Mouse (Mus musculus) heart, embryonic 14.5 days (tissue): Measurements from ENCODE around the gene Epb41l1. TPM values are rescaled to one million over a fixed set of nuclear protein-coding genes. Genes with fewer than 3 reads are reported as not detected.

Source experiments
- ATAC-seq: fragments of 200-750 bp; cut with Nextera tagmentation; 2 replicates; pipeline ENCODE4 v1.8.0; 2017; ENCODE audit warnings: low read depth, moderate TSS enrichment; ENCODE audit not compliant: insufficient number of reproducible peaks, insufficient read depth, low FRiP score
- H3K27ac ChIP-seq, 2 experiments: fragments of 200-500 bp in 1 of 2; fragments of 300-500 bp in 1 of 2; sonication (generic) in 1 of 2; replicated peaks in 1 of 2; 2 replicates each; pipeline ENCODE4 v1.5.1; 2012 to 2014; ENCODE audit warnings: low read depth in 2 of 2, low read length in 2 of 2, control low read depth in 1 of 2, mild to moderate bottlenecking in 1 of 2, mixed read lengths in 1 of 2; ENCODE audit not compliant: control insufficient read depth in 1 of 2, insufficient read depth in 1 of 2
- H3K27me3 ChIP-seq: fragments of 300-500 bp; sonication (generic); 2 replicates; pipeline ENCODE4 v1.6.1; 2014; ENCODE audit warnings: mild to moderate bottlenecking, low read length, control low read depth; ENCODE audit not compliant: control insufficient read depth, insufficient read depth
- H3K36me3 ChIP-seq: fragments of 300-500 bp; sonication (generic); 2 replicates; pipeline ENCODE4 v1.6.1; 2014; ENCODE audit warnings: mild to moderate bottlenecking, control low read depth, low read length, mixed read lengths; ENCODE audit not compliant: control insufficient read depth, insufficient read depth
- H3K4me1 ChIP-seq, 2 experiments: fragments of 200-500 bp in 1 of 2; fragments of 300-500 bp in 1 of 2; sonication (generic) in 1 of 2; 2 replicates each; pipeline ENCODE4 v1.6.1; 2012 to 2014; ENCODE audit warnings: low read length in 2 of 2, control low read depth in 1 of 2, mixed read lengths in 1 of 2; ENCODE audit not compliant: control insufficient read depth in 2 of 2, insufficient read depth in 2 of 2
- H3K4me2 ChIP-seq: fragments of 300-500 bp; sonication (generic); 2 replicates; pipeline ENCODE4 v1.6.1; 2014; ENCODE audit warnings: mild to moderate bottlenecking, low read length
- H3K4me3 ChIP-seq, 2 experiments: fragments of 200-500 bp in 1 of 2; fragments of 300-500 bp in 1 of 2; sonication (generic) in 1 of 2; 2 replicates each; pipeline ENCODE4 v1.5.1; 2012 to 2014; ENCODE audit warnings: low read length in 2 of 2, mild to moderate bottlenecking in 2 of 2, control low read depth in 1 of 2, low read depth in 1 of 2, moderate library complexity in 1 of 2; ENCODE audit not compliant: control insufficient read depth in 1 of 2, insufficient read depth in 1 of 2
- H3K9ac ChIP-seq: fragments of 300-500 bp; sonication (generic); 2 replicates; pipeline ENCODE4 v1.6.1; 2014; ENCODE audit warnings: mild to moderate bottlenecking, low read length
- H3K9me3 ChIP-seq: fragments of 300-500 bp; sonication (generic); 2 replicates; pipeline ENCODE4 v1.6.1; 2016; ENCODE audit warnings: low read length, control low read depth; ENCODE audit not compliant: control insufficient read depth
- WGBS: fragments of 180-500 bp; shearing (Covaris S2); extraction: QIAGEN DNeasy Blood & Tissue Kit; methylation state at CpG from one replicate; pipeline ENCODE4 v1.1.7; 2014; 5-methylcytosine and 5-hydroxymethylcytosine counted together
- microRNA-seq: library from miRNA; unstranded; fragments of <30 nt; microRNA quantifications from one replicate; pipeline ENCODE4, GENCODE M21; 2016
- polyA plus RNA-seq: library from polyadenylated mRNA; unstranded; fragments of >200 nt; fragmentation: Nextera tagmentation; extraction: Ambion mirVana; gene quantifications from 2 replicates; pipeline ENCODE4 v1.2.1, GENCODE M21; 2014

Gene Epb41l1
- polyA plus RNA-seq, 1 experiment from 2014 or later, result 1.6 TPM

DNA sequence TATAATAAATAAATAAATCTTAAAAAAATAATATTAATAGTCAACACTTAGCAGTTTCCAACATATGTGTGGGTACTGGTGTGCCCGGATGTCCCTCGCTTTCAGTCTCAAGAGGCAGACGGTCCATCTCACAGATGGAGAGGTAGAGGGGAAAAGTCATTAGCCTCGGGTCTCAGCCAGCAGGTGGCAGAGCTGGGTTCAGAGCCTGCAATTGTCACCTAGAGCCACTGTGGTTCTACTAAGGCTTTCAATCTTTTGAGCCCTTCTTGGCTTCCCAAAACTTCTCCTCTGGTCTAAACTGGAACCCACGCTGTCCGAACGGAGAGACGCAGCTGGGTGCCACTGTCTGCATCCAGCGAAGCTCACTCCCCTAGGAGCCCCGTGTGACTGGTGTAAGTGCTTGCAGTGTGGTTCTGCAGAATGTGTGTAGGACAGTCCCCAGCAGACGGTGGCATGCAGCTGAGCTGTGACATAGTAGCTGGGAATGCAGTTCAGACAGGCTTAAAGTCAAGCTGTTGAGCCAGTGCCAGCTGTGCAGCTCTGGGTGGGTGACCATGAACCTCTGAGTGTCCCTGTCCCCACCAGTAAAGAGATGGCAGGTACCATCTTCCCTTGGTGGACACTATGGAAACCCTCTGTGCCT lies 163.6 kb downstream of the Epb41l1 start:
- Histone ChIP-seq H3K9me3 (no peaks in the 10 kb centered on the region), H3K4me1 (peaks cover 8 to 18% of the 10 kb centered on the region in 2 experiments), H3K27ac (no peak overlapping the region), H3K27me3 (peaks cover 6% of the 10 kb centered on the region; the same call in 1 of the 2 replicates), H3K36me3 (no peaks in the 10 kb centered on the region), H3K4me3 (no peak overlapping the region), H3K4me2 (peak overlapping the region; percentile 17; the same call in 1 of the 2 replicates), H3K9ac (no peak overlapping the region)
- WGBS, result 53% methylated on average over 11 of the region's 11 CpGs
- 0 out of 2 replicates have a peak, but pooled peaks have one; percentile 19 for ATAC-seq

GRCm38 (mm10) chr2:156584797-156585471 lies 164.2 kb downstream of the Epb41l1 start:
- Histone ChIP-seq H3K4me1 (peaks cover 8 to 18% of the 10 kb centered on the region in 2 experiments), H3K9ac (no peak overlapping the region), H3K36me3 (no peaks in the 10 kb centered on the region), H3K9me3 (no peaks in the 10 kb centered on the region), H3K4me2 (peak overlapping the region; percentile 17; the same call in 1 of the 2 replicates), H3K4me3 (no peak overlapping the region), H3K27ac (no peak overlapping the region), H3K27me3 (peaks cover 6% of the 10 kb centered on the region; the same call in 1 of the 2 replicates)
- WGBS, result 41% methylated on average over 14 of the region's 14 CpGs
- ATAC-seq, result no peak

- no peak overlapping the region for H3K9ac ChIP-seq
- ATAC-seq, result no peak
- H3K4me2 ChIP-seq, result no peak overlapping the region
- 87% methylated on average over 9 of the region's 9 CpGs for WGBS
- no peaks in the 10 kb centered on the region for H3K36me3 ChIP-seq
- H3K27me3 ChIP-seq, result peaks cover 2% of the 10 kb centered on the region; the same call in 1 of the 2 replicates
- H3K4me3 ChIP-seq, result no peak overlapping the region
- peaks cover 0 to 9% of the 10 kb centered on the region in 2 experiments; a peak in 1 of 4 replicates for H3K4me1 ChIP-seq
- no peaks in the 10 kb centered on the region for H3K9me3 ChIP-seq
- H3K27ac ChIP-seq, result no peak overlapping the region
Measured at GRCm38 (mm10) chr2:156589481-156589880, 168.8 kb downstream of the Epb41l1 start.

Small RNA genes lying within 50 kb of the gene (microRNA-seq; reads per million reads assigned to microRNA genes)
- not detected for gene Gm22758

Other genes starting within 250 kb of the Epb41l1 start
- 407 and 423 TPM in 2 replicates for gene Rbm39, start 240.7 kb upstream of the Epb41l1 start, polyA plus RNA-seq
- 44.6 and 51.3 TPM in 2 replicates for gene Phf20, start 224.4 kb upstream of the Epb41l1 start, polyA plus RNA-seq
- gene Cnbd2, start 108.6 kb upstream of the Epb41l1 start, polyA plus RNA-seq, result 3.0 and 3.7 TPM in 2 replicates
- gene Scand1, start 108.2 kb upstream of the Epb41l1 start, polyA plus RNA-seq, result 63.5 and 68.9 TPM in 2 replicates
- 24.8 and 24.9 TPM in 2 replicates for gene Aar2, start 126.7 kb downstream of the Epb41l1 start, polyA plus RNA-seq
- 51.4 and 57.6 TPM in 2 replicates for gene Dlgap4, start 192.8 kb downstream of the Epb41l1 start, polyA plus RNA-seq